Mouse (Mus musculus): Measurements from ENCODE around the gene Dnajc27.

Gene Dnajc27

GRCm38 (mm10) chr12:4080311-4080710, 2.1 kb upstream of the Dnajc27 start:
- DNase-seq (ENCODE audit: low read depth, low spot score): peak; percentile 66

GRCm38 (mm10) chr12:4083441-4083840, 1.1 kb downstream of the Dnajc27 start:
- DNase-seq (ENCODE audit: low read depth, low spot score): no peak

- no peak for DNase-seq (ENCODE audit: low read depth, low spot score)
Observed at GRCm38 (mm10) chr12:4107383-4107782, 25.0 kb downstream of the Dnajc27 start.

- no peak for DNase-seq (ENCODE audit: low read depth, low spot score)
Observed at GRCm38 (mm10) chr12:4116132-4116531, 33.7 kb downstream of the Dnajc27 start.

GRCm38 (mm10) chr12:4117136-4117535, 34.8 kb downstream of the Dnajc27 start:
- DNase-seq (ENCODE audit: low read depth, low spot score): no peak

GRCm38 (mm10) chr12:4117579-4117978, 35.2 kb downstream of the Dnajc27 start:
- DNase-seq (ENCODE audit: low read depth, low spot score): peak; percentile 78

GRCm38 (mm10) chr12:4127346-4127745, 45.0 kb downstream of the Dnajc27 start:
- DNase-seq (ENCODE audit: low read depth, low spot score): no peak

- DNase-seq (ENCODE audit: low read depth, low spot score): no peak
Observed at GRCm38 (mm10) chr12:4132941-4133846, 50.8 kb downstream of the Dnajc27 start, which contains the start of gene Adcy3. Gene Adcy3 (plus strand): TSS chr12:4133103.

- DNase-seq (ENCODE audit: low read depth, low spot score): no peak
Observed at GRCm38 (mm10) chr12:4133847-4134212, 51.4 kb downstream of the Dnajc27 start.

GRCm38 (mm10) chr12:4143179-4143578, 60.8 kb downstream of the Dnajc27 start:
- DNase-seq (ENCODE audit: low read depth, low spot score): no peak

GRCm38 (mm10) chr12:4150936-4151335, 68.6 kb downstream of the Dnajc27 start:
- peak; percentile 13 for DNase-seq (ENCODE audit: low read depth, low spot score)

GRCm38 (mm10) chr12:4151969-4152368, 69.6 kb downstream of the Dnajc27 start:
- no peak for DNase-seq (ENCODE audit: low read depth, low spot score)

- DNase-seq (ENCODE audit: low read depth, low spot score): no peak
Observed at GRCm38 (mm10) chr12:4157466-4157865, 75.1 kb downstream of the Dnajc27 start.

GRCm38 (mm10) chr12:4158179-4158578, 75.8 kb downstream of the Dnajc27 start:
- no peak for DNase-seq (ENCODE audit: low read depth, low spot score)

- no peak for DNase-seq (ENCODE audit: low read depth, low spot score)
Observed at GRCm38 (mm10) chr12:4158868-4159632, 76.7 kb downstream of the Dnajc27 start.

Measured in telencephalon, adult 2 months (tissue).